ENCODE assay signal across 19 mouse cellular contexts in the genomic region with DNA sequence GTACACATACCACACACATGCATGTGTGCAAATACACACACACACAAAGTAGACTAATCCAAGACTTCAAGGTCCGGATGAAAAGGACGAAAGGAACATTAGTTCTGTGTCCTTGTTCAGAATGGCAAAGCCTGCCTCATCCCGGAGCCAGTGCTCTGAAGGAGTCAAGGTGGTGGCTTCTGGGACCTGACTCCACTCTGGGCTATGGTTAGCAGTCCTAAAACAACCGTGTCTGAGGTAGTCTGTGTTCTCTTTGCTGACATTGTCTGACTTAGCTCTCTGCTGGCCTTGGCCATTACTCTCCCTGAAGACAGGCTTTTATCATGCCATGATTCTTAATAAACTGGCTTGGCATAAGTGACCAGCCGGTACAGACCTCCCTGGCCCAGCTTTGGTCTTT. TPM values are rescaled to one million over a fixed set of nuclear protein-coding genes. Genes with fewer than 3 reads are reported as not detected.
DNase-seq lines count a peak whose midpoint lies in the region.
"Had no signal": no experiment of that assay in that cellular context is flagged by ENCODE, and none has a peak within 500 bp of the region (broad histone marks: within the 10 kb centered on the region; RNA-seq: fewer than 3 reads in every experiment).

No protein-coding gene starts in this region.

- peak; percentile 51 to 76 for DNase-seq in adrenal gland, adult (ENCODE audit: inconsistent age in 2 of 2, low spot score in 1 of 2)
- DNase-seq in adrenal gland, postnatal 4 days (ENCODE audit: low spot score in 2 of 2), result no peak
- DNase-seq in adrenal gland, postnatal 10 days, result peak; percentile 18
- no peak for DNase-seq in adrenal gland, adult 2 months
- peak; percentile 23 for DNase-seq in adrenal gland, postnatal 14 days
- DNase-seq in adrenal gland, adult 18-20 months (ENCODE audit: low spot score in 2 of 2), result no peak
- peak; percentile 54 for DNase-seq in heart, adult 11 months
- no peak for DNase-seq in heart, adult 9 months (ENCODE audit: low spot score in 2 of 2)
- DNase-seq: adrenal gland, adult 8-10 months; adrenal gland, postnatal 25 days; B cell, adult 2 months; cerebellum, adult 11 months; cerebellum, adult 11-12 months; cerebellum, adult 18-20 months; cerebellum, adult 2 months; cerebellum, adult 8-10 months; cerebellum, adult 9-10 months; cerebellum, adult 9-11 months; cerebellum, postnatal 10 days had no signal

RNA-seq across cellular contexts. Expression of gene Mgst2, which starts 0.7 kb away (rescaled TPM):
- 10 to 100 TPM; 63.7 to 69.5 TPM for total RNA-seq in adrenal gland, postnatal 4 days (2021)
- total RNA-seq in adrenal gland, postnatal 10 days (2021), result 10 to 100 TPM; 45.3 to 46.4 TPM
- 100 to 1,000 TPM; 189 to 200 TPM for total RNA-seq in adrenal gland, adult 2 months (2021)
- polyA plus RNA-seq in adrenal gland, adult 2 months (2012; rRNA removed), result 2.6 and 3.3 TPM in 2 replicates
- total RNA-seq in adrenal gland, postnatal 14 days (2021), result 65.8 and 71.2 TPM in 2 replicates
- 100 to 1,000 TPM; 102 to 181 TPM for total RNA-seq in adrenal gland, adult 18-20 months (2021)

Comparison
In these comparisons a context has a peak if more than half of its experiments do, and no peak if none do; other contexts are left out.
1. DNase-seq: peak in adrenal gland, adult (2 of 2), adrenal gland, postnatal 10 days (single experiment), adrenal gland, postnatal 14 days (single experiment) and heart, adult 11 months (single experiment); none in adrenal gland, postnatal 4 days (0 of 2), adrenal gland, adult 2 months (single experiment), adrenal gland, adult 18-20 months (0 of 2) and heart, adult 9 months (0 of 2).